Mouse (Mus musculus) right cerebral cortex, postnatal 25 days (tissue): ENCODE measurements at regions not wholly inside any gene's neighbourhood (a gene's known extent, or its start where the extent isn't known, plus 50 kb on each side); places are given as distances from the start of the nearest gene placed in this dataset.

ENCODE experiments used
- DNase-seq: peaks from one replicate; pipeline ENCODE4 v3.0.0; 2022

DNA sequence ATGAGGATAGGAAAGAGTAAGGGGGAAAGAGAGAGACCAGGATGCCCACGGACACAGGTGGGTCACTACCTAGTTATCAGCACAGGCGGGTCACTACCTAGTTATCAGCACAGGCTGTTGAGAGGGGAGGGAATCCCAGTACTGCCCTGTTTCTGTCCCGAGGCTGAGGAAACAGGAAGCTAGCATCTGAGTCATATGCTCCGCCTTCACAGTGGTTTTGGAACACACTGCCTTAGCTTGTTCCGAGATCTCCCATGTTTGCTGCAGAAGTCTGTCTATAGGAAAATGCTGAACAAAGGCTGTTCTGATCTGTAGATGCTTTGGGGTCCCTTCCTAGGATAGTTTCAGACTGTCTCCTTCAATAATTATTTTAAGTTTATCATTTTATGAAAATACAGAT, 55.4 kb upstream of the Chd6 start:
- no peak for DNase-seq
